Mouse (Mus musculus): Measurements from ENCODE around the gene Pdcd6ip. TPM values are rescaled to one million over a fixed set of nuclear protein-coding genes. Genes with fewer than 3 reads are reported as not detected.
A peak's percentile ranks its signal among the peaks of the same experiment; 100 is the strongest.
"Not testable (repeated sequence)": the region's sequence is repeated elsewhere in the genome, so short reads cannot be mapped to it uniquely, and the experiment has no call there.

Pdcd6ip gene
- total and polyA plus RNA-seq, 2 experiments from 2014 or later = 25.8 to 28.7 TPM

- H3K9ac ChIP-seq (replicated peaks; ENCODE audit: low read length, poor library complexity, severe bottlenecking) = no peak overlapping the region
- H3K4me3 ChIP-seq (ENCODE audit: low read depth, low read length) = no peak overlapping the region
- no peaks in the 10 kb centered on the region for H3K9me3 ChIP-seq (ENCODE audit: low read length)
- no peak for TF ChIP-seq CTCF (IDR thresholded peaks at IDR 0.05)
- no peaks in the 10 kb centered on the region for H3K27me3 ChIP-seq (ENCODE audit: insufficient read depth, low read length)
- ATAC-seq (ENCODE audit: low FRiP score) = no peak
- H3K36me3 ChIP-seq (ENCODE audit: insufficient read depth, low read length) = peaks cover 10% of the 10 kb centered on the region
- no peaks in the 10 kb centered on the region for H3K4me1 ChIP-seq (ENCODE audit: insufficient read depth, low read length)
- 71% methylated on average over 8 of the region's 8 CpGs for WGBS
- H3K27ac ChIP-seq (ENCODE audit: low read depth, low read length) = no peak overlapping the region
- DNase-seq (ENCODE audit: low spot score) = no peak
- no peak overlapping the region for H3K4me2 ChIP-seq (ENCODE audit: low read depth, low read length, poor library complexity, severe bottlenecking)
Observed at GRCm38 (mm10) chr9:113650787-113651186, 57.3 kb downstream of the Pdcd6ip start.

- not testable (repeated sequence) for H3K4me3 ChIP-seq (ENCODE audit: low read depth, low read length); DNase-seq (ENCODE audit: low spot score); H3K9me3 ChIP-seq (ENCODE audit: low read length); H3K4me1 ChIP-seq (ENCODE audit: insufficient read depth, low read length); H3K36me3 ChIP-seq (ENCODE audit: insufficient read depth, low read length); H3K27ac ChIP-seq (ENCODE audit: low read depth, low read length); H3K27me3 ChIP-seq (ENCODE audit: insufficient read depth, low read length); H3K4me2 ChIP-seq (ENCODE audit: low read depth, low read length, poor library complexity, severe bottlenecking); H3K9ac ChIP-seq (replicated peaks; ENCODE audit: low read length, poor library complexity, severe bottlenecking); ATAC-seq (ENCODE audit: low FRiP score)
- WGBS = 82% methylated on average over 8 of the region's 8 CpGs
Observed at GRCm38 (mm10) chr9:113649211-113649610, 58.8 kb downstream of the Pdcd6ip start.

- Histone ChIP-seq H3K27me3 (ENCODE audit: insufficient read depth, low read length) (no peaks in the 10 kb centered on the region), H3K4me1 (ENCODE audit: insufficient read depth, low read length) (no peaks in the 10 kb centered on the region), H3K4me2 (ENCODE audit: low read depth, low read length, poor library complexity, severe bottlenecking) (no peak overlapping the region), H3K9me3 (ENCODE audit: low read length) (no peaks in the 10 kb centered on the region), H3K4me3 (ENCODE audit: low read depth, low read length) (no peak overlapping the region), H3K9ac (replicated peaks; ENCODE audit: low read length, poor library complexity, severe bottlenecking) (no peak overlapping the region), H3K27ac (ENCODE audit: low read depth, low read length) (no peak overlapping the region), H3K36me3 (ENCODE audit: insufficient read depth, low read length) (no peaks in the 10 kb centered on the region)
- peak; percentile 34; the same call in 1 of the 2 replicates for ATAC-seq (ENCODE audit: low FRiP score)
- WGBS = 46% methylated on average over 5 of the region's 5 CpGs
- DNase-seq (ENCODE audit: low spot score) = no peak
- no peak for TF ChIP-seq CTCF (IDR thresholded peaks at IDR 0.05)
Observed at GRCm38 (mm10) chr9:113645837-113646169, 62.3 kb downstream of the Pdcd6ip start.

GRCm38 (mm10) chr9:113645153-113645836 is 62.8 kb downstream of the Pdcd6ip start:
- Histone ChIP-seq H3K9ac (replicated peaks; ENCODE audit: low read length, poor library complexity, severe bottlenecking) (no peak overlapping the region), H3K36me3 (ENCODE audit: insufficient read depth, low read length) (no peaks in the 10 kb centered on the region), H3K4me3 (ENCODE audit: low read depth, low read length) (no peak overlapping the region), H3K4me2 (ENCODE audit: low read depth, low read length, poor library complexity, severe bottlenecking) (peak overlapping the region; percentile 12; the same call in 1 of the 2 replicates), H3K9me3 (ENCODE audit: low read length) (no peaks in the 10 kb centered on the region), H3K27ac (ENCODE audit: low read depth, low read length) (no peak overlapping the region), H3K4me1 (ENCODE audit: insufficient read depth, low read length) (no peaks in the 10 kb centered on the region), H3K27me3 (ENCODE audit: insufficient read depth, low read length) (no peaks in the 10 kb centered on the region)
- DNase-seq (ENCODE audit: low spot score) (peak; percentile 90), ATAC-seq (ENCODE audit: low FRiP score) (peak; percentile 31)
- TF ChIP-seq CTCF (IDR thresholded peaks at IDR 0.05) = peak; percentile 90
- 5% methylated on average over 8 of the region's 11 CpGs for WGBS

- Histone ChIP-seq H3K9me3 (ENCODE audit: low read length) (no peaks in the 10 kb centered on the region), H3K4me1 (ENCODE audit: insufficient read depth, low read length) (no peaks in the 10 kb centered on the region), H3K27ac (ENCODE audit: low read depth, low read length) (peak overlapping the region; percentile 14; the same call in 1 of the 2 replicates), H3K36me3 (ENCODE audit: insufficient read depth, low read length) (no peaks in the 10 kb centered on the region), H3K4me2 (ENCODE audit: low read depth, low read length, poor library complexity, severe bottlenecking) (no peak overlapping the region), H3K27me3 (ENCODE audit: insufficient read depth, low read length) (no peaks in the 10 kb centered on the region), H3K9ac (replicated peaks; ENCODE audit: low read length, poor library complexity, severe bottlenecking) (no peak overlapping the region), H3K4me3 (ENCODE audit: low read depth, low read length) (no peak overlapping the region)
- no peak for ATAC-seq (ENCODE audit: low FRiP score)
- 53% methylated on average over 5 of the region's 5 CpGs for WGBS
- DNase-seq (ENCODE audit: low spot score) = no peak
- no peak for TF ChIP-seq CTCF (IDR thresholded peaks at IDR 0.05)
Observed at GRCm38 (mm10) chr9:113644701-113645100, 63.4 kb downstream of the Pdcd6ip start.

- no peaks in the 10 kb centered on the region for H3K27me3 ChIP-seq (ENCODE audit: insufficient read depth, low read length)
- 69% methylated on average over 3 of the region's 3 CpGs for WGBS
- no peaks in the 10 kb centered on the region for H3K4me1 ChIP-seq (ENCODE audit: insufficient read depth, low read length)
- H3K9ac ChIP-seq (replicated peaks; ENCODE audit: low read length, poor library complexity, severe bottlenecking) = no peak overlapping the region
- H3K36me3 ChIP-seq (ENCODE audit: insufficient read depth, low read length) = no peaks in the 10 kb centered on the region
- no peaks in the 10 kb centered on the region for H3K9me3 ChIP-seq (ENCODE audit: low read length)
- no peak for ATAC-seq (ENCODE audit: low FRiP score)
- TF ChIP-seq CTCF (IDR thresholded peaks at IDR 0.05) = peak; percentile 23; the same call in 1 of the 2 replicates
- no peak overlapping the region for H3K4me2 ChIP-seq (ENCODE audit: low read depth, low read length, poor library complexity, severe bottlenecking)
- H3K27ac ChIP-seq (ENCODE audit: low read depth, low read length) = no peak overlapping the region
- H3K4me3 ChIP-seq (ENCODE audit: low read depth, low read length) = no peak overlapping the region
- no peak for DNase-seq (ENCODE audit: low spot score)
Observed at GRCm38 (mm10) chr9:113644076-113644475, 64.0 kb downstream of the Pdcd6ip start.
